Mouse (Mus musculus) heart, embryonic 11.5 days (tissue): ENCODE data around the gene Olfr860. TPM values are rescaled to one million over a fixed set of nuclear protein-coding genes. Genes with fewer than 3 reads are reported as not detected.
"Not testable (repeated sequence)": the region's sequence is repeated elsewhere in the genome, so short reads cannot be mapped to it uniquely, and the experiment has no call there.

ENCODE experiments used
- ATAC-seq: fragments of 200-750 bp; cut with Nextera tagmentation; replicated peaks from 2 replicates; pipeline ENCODE4 v1.8.0; 2017; ENCODE audit warnings: moderate library complexity; ENCODE audit not compliant: insufficient number of reproducible peaks, low FRiP score, low TSS enrichment
- H3K27ac ChIP-seq: fragments of 300-500 bp; sonication (generic); 2 replicates; pipeline ENCODE4 v1.5.1; 2014; ENCODE audit warnings: mild to moderate bottlenecking, low read depth, low read length
- H3K27me3 ChIP-seq: fragments of 300-500 bp; sonication (generic); 2 replicates; pipeline ENCODE4 v1.6.1; 2014; ENCODE audit warnings: mild to moderate bottlenecking, low read length, mixed read lengths; ENCODE audit not compliant: control insufficient read depth, insufficient read depth
- H3K36me3 ChIP-seq: fragments of 300-500 bp; sonication (generic); 2 replicates; pipeline ENCODE4 v1.6.1; 2014; ENCODE audit warnings: mild to moderate bottlenecking, low read length, moderate library complexity, mixed read lengths; ENCODE audit not compliant: control insufficient read depth, insufficient read depth
- H3K4me1 ChIP-seq: fragments of 300-500 bp; sonication (generic); 2 replicates; pipeline ENCODE4 v1.6.1; 2014; ENCODE audit warnings: low read length; ENCODE audit not compliant: control insufficient read depth, insufficient read depth
- H3K4me2 ChIP-seq: fragments of 300-500 bp; sonication (generic); 2 replicates; pipeline ENCODE4 v1.6.1; 2014; ENCODE audit warnings: mild to moderate bottlenecking, moderate library complexity
- H3K4me3 ChIP-seq: fragments of 300-500 bp; sonication (generic); 2 replicates; pipeline ENCODE4 v1.5.1; 2014; ENCODE audit warnings: low read depth, low read length
- H3K9ac ChIP-seq: fragments of 300-500 bp; sonication (generic); 2 replicates; pipeline ENCODE4 v1.6.1; 2014; ENCODE audit warnings: mild to moderate bottlenecking, low read depth, low read length, moderate library complexity
- H3K9me3 ChIP-seq: fragments of 300-500 bp; sonication (generic); replicated peaks from 2 replicates; pipeline ENCODE4 v1.6.1; 2016; ENCODE audit warnings: low read length; ENCODE audit not compliant: control insufficient read depth
- WGBS: fragments of 180-500 bp; shearing (Covaris S2); extraction: QIAGEN DNeasy Blood & Tissue Kit; methylation state at CpG from one replicate; pipeline ENCODE4 v1.1.7; 2014; ENCODE audit not compliant: insufficient replicate concordance; 5-methylcytosine and 5-hydroxymethylcytosine counted together
- polyA plus RNA-seq: library from polyadenylated mRNA; unstranded; fragments of >200 nt; fragmentation: Nextera tagmentation; extraction: Ambion mirVana; gene quantifications from 2 replicates; pipeline ENCODE4 v1.2.1, GENCODE M21; 2014

Olfr860 gene
- not detected in 2 replicates for polyA plus RNA-seq

DNA sequence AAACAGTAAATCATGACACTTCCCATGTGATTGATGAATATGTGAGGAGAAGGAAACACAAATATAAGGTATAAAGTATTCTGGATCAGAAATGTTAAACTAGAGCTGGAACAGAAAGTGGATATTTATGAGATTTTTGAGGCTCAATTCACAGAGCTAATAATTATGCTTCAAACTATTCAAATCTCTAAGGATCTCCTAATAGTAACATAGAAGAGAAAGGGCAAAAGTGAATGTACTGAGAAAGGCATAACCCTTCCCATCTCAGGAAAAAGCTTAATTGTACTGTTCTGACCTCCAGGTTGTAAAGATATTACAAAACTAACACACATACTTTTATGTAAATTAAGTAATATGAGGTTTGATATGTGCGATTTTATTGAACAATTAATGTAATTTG is at the start of gene Olfr860:
Gene Olfr860 (minus strand): TSS at position 101 of the 400 bp plus-strand sequence.
- no peak within 1 kb of the TSS for H3K9ac ChIP-seq
- no peak within 1 kb of the TSS for H3K4me2 ChIP-seq
- no peaks in the 10 kb centered on the region for H3K4me1 ChIP-seq
- no peaks in the 10 kb centered on the region for H3K36me3 ChIP-seq
- no peaks in the 10 kb centered on the region for H3K9me3 ChIP-seq
- H3K27ac ChIP-seq = no peak within 1 kb of the TSS
- no peaks in the 10 kb centered on the region for H3K27me3 ChIP-seq
- no peak for ATAC-seq
- H3K4me3 ChIP-seq = no peak within 1 kb of the TSS
- WGBS = 63% methylated on average over 1 of the region's 1 CpGs

DNA sequence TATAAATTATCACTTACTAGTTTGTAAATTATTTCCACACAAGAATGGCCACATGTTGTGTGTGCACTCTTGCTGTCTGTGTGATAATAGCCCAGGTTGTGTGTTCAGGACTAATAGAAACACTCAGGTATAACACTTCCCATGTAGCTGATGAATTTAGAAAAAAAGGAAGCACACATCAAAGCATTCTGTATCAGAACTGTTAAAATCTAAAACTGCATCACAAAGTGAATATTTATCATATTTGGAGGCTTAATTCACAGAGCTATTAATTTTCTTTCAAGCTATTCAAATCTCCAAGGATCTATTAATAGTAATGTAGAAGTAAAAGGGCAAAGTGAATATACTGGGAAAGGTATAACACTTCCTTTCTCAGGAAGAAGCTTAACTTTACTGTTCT is 38.4 kb upstream of the Olfr860 start, which contains the start of gene Olfr862:
Gene Olfr862 (minus strand): TSS at position 101 of the 400 bp plus-strand sequence.
- no peak for ATAC-seq
- no peaks in the 10 kb centered on the region for H3K27me3 ChIP-seq
- H3K9me3 ChIP-seq = peaks cover 6% of the 10 kb centered on the region; the same call in 1 of the 2 replicates

DNA sequence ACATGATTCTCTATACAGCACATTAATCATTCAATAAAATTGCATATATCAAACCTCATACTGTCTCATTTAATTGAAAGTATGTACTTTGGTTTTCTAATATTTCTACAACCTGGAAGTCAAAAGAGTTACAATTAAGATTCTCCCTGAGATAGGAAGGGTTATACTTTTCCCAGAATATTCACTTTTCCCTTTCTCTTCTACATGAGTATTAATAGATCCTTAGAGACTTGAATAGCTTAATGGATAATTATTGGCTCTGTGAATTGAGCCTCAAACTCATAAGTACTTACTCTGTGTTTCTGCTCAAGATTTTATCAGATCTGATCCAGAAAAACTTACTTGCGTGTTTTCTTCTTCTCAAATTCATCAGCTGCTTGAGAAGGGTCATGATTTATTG is 44.9 kb downstream of the Olfr860 start, which contains the start of gene Olfr859:
Gene Olfr859 (plus strand): TSS at position 301 of the 400 bp plus-strand sequence.
- WGBS = 72% methylated on average over 1 of the region's 1 CpGs
- H3K27ac ChIP-seq, H3K9me3 ChIP-seq, H3K9ac ChIP-seq, H3K27me3 ChIP-seq, H3K4me1 ChIP-seq, ATAC-seq, H3K4me2 ChIP-seq, H3K36me3 ChIP-seq, H3K4me3 ChIP-seq: not testable (repeated sequence)

More for the DNA sequence above, 38.4 kb upstream of the Olfr860 start, which contains the start of gene Olfr862:
- H3K36me3 ChIP-seq = no peaks in the 10 kb centered on the region
- H3K4me2 ChIP-seq = no peak within 1 kb of the TSS
- no peak within 1 kb of the TSS for H3K4me3 ChIP-seq
- H3K9ac ChIP-seq = no peak within 1 kb of the TSS
- H3K27ac ChIP-seq = no peak within 1 kb of the TSS
- H3K4me1 ChIP-seq = no peaks in the 10 kb centered on the region

DNA sequence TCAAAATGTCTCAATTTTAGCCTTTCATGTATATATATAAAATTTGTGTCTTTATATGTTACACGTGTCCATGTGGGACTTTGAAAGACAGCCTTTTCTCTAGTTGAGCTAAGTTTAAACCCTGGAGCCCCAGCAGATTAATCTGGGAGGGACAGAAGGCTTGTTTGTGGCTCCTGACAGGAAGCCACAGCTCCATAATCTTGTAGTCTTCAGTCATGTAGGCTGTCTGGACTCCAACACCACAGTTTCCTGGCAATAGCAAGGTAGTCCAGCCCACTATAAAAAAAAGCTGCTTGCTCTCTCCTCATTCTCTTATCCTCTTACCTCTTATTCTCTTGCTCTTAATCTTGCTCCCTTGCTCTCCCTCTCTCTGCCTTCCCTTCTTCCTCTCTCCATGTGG is 46.5 kb downstream of the Olfr860 start:
- Histone ChIP-seq H3K27me3 (no peaks in the 10 kb centered on the region), H3K36me3 (no peaks in the 10 kb centered on the region), H3K9ac (no peak overlapping the region), H3K4me1 (no peaks in the 10 kb centered on the region), H3K4me3 (no peak overlapping the region), H3K4me2 (no peak overlapping the region), H3K27ac (no peak overlapping the region), H3K9me3 (0 out of 2 replicates have a peak, but pooled peaks cover 3% of the 10 kb centered on the region)
- WGBS = 71% methylated on average over 1 of the region's 1 CpGs
- ATAC-seq = no peak

Other genes starting within 250 kb of the Olfr860 start
- 21.0 and 25.7 TPM in 2 replicates for gene Zfp317, start 227.6 kb downstream of the Olfr860 start, polyA plus RNA-seq
- not detected in 2 replicates for gene Olfr857, start 140.3 kb downstream of the Olfr860 start, polyA plus RNA-seq
- gene Olfr58, start 69.5 kb downstream of the Olfr860 start, polyA plus RNA-seq = not detected in 2 replicates
- gene Olfr859, start 44.8 kb downstream of the Olfr860 start, polyA plus RNA-seq = not detected in 2 replicates
- gene Olfr862, start 38.3 kb upstream of the Olfr860 start, polyA plus RNA-seq = not detected in 2 replicates
- gene Olfr77, start 67.1 kb upstream of the Olfr860 start, polyA plus RNA-seq = 0.15 and 0.24 TPM in 2 replicates
- gene Olfr866, start 178.3 kb upstream of the Olfr860 start, polyA plus RNA-seq = not detected in 2 replicates
- gene Olfr867, start 207.8 kb upstream of the Olfr860 start, polyA plus RNA-seq = not detected in 2 replicates
- not detected in 2 replicates for gene Olfr868, start 248.9 kb upstream of the Olfr860 start, polyA plus RNA-seq